Mouse (Mus musculus): ENCODE results near the gene Cysrt1. TPM values are rescaled to one million over a fixed set of nuclear protein-coding genes. Genes with fewer than 3 reads are reported as not detected.
"Not testable (repeated sequence)": the region's sequence is repeated elsewhere in the genome, so short reads cannot be mapped to it uniquely, and the experiment has no call there.

Gene Cysrt1
- polyA plus RNA-seq, 2 experiments from 2014 or later, result not detected

DNA sequence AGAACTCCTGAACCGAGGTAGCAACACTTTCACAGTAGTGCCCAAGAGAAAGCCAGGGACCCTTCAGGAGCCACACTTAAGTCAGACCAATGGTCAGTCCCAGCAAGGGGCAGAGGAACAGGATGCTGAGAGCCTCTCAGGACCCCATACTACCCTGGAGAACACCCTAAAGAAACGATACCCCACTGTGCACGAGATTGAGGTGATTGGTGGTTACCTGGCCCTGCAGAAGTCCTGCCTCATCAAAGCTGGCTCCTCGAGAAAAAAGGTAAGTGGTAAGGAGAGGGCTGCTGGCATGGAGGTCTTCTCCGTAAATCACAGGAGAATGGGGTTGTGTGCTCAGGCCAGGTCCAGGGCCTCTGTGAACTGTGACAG lies 22.0 kb upstream of the Cysrt1 start:
- no peak for ATAC-seq

DNA sequence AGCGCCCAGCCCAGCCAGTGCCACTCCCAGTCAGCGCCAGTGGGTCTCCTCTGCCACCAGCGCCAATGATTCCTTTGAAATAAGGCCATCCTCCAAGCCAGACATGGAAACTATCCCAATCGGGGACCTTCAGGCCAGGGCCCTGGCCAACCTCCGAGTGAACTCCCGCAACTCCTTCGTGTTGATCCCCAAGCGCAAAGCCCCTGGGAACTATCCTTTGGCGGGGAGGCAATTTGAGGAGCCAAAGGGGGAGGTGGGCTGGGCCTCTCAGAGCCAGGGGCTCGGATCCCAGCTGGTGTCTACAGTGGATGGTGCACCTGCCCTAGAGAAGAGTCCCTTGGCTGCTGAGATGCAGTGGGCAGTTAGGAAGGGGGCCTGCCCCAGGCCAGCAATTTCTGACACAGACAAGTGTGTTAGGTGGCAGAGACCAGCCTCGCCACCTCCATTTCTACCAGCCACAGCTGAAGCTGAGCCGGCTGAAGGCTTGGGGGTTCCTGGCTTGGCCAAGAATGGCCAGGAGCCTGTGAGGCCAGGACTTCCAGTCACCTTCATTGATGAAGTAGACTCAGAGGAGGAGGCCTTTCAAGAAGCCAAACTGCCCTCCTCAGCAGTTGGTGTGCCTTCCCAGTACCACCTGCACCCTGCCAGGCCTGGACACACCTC lies 21.5 kb upstream of the Cysrt1 start:
- no peak for ATAC-seq

DNA sequence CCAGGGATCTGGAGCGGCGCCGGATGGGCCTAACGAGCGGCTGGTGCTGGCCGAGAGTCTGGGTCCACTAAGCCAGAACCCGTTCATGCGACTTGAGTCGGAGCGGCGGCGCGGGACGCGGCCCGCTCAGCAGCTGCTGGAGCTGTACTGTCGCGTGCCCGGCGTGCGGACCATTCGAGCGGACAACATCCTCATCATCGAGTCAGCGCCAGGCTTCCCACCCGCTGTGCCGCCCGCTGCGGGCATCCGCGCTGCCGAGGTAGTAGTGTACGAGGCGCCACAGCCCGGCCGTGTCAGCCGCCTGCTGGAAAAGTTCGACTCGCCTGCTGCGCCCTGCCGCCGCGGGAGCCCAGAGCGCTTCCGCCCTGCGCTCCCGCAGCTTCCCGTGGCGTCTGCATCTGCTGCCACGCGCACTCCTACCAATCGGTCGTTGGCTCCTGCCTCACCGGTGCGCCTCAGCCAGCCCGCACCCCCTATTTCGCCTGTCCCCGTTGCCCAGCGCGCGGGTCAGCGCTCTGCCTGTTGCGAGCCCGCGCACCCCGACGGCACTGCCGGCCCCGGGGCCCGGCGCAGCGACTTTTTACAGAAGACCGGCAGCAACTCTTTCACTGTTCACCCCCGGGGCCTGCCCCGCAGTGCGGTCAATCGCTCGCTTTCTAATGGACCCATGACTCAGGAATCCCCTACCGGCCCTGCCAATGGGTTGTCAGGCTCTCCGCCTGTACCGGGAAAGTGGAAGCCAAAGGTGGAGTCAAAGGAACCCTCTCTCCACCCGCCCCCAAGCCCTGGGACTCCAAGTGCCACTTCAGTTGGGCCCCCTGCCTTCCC lies 20.8 kb upstream of the Cysrt1 start:
- ATAC-seq, result peak; percentile 40

DNA sequence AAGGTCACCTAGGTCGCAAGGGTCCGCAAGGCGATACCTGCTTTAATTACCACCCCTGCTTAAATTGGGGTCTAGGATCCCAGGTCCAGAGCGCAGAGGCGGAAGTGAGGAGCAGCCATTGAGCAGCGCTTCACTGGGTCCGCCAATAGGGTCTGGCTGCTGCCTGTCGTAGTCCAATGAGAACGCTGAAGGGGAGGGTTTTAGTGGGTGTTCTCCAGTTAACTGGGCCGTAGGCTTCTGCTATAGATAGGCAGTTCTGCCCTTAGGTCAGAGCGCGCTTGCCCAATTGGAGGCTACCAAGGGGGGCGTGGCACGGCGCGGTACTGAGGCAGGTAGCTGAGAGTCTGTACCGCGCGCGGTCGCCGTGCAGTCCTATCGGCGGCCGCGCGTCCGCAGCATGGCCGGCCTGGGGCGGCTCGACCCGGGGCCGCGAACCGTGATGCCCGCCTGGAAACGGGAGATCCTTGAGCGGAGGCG lies 20.1 kb upstream of the Cysrt1 start, which contains the start of gene Tprn:
Gene Tprn, plus strand, starts transcription at position 328 of the 477 bp plus-strand sequence.
- peak; percentile 96 for ATAC-seq

DNA sequence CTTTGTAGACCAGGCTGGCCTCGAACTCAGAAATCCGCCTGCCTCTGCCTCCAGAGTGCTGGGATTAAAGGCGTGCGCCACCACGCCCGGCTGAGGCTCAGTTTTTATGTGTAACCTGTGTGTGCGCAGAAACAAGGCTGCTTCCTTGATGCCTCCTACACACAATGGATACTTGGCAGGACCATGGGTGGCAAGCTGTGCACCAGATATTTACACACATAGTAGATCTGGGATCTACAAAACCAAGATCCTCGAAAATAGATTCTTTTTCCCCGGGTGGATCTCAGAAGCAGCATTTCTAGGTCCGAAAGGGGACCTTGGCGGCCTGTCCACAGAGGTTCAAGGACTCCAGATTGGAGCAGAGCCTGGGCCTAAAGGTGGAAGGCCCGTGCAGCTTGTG lies 19.6 kb upstream of the Cysrt1 start:
- peak; percentile 8 for ATAC-seq

DNA sequence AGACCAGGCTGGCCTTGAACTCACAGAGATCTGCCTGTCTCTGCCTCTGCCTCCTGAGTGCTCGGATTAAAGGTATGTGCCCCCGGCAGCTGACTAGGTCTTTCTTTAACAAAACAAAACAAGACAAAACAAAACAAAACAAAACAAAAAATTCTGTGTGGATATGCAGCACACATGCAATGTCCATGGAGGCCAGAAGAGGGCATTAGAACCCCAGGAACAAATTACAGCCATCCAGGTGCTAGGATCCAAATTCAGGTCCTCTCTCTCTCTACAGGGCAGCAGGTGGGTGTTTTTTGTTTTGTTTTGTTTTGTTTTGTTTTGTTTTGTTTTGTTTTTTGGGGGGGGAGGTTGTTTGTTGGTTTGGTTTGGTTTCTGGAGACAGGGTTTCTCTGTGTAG lies 16.6 kb upstream of the Cysrt1 start:
- ATAC-seq, result no peak

DNA sequence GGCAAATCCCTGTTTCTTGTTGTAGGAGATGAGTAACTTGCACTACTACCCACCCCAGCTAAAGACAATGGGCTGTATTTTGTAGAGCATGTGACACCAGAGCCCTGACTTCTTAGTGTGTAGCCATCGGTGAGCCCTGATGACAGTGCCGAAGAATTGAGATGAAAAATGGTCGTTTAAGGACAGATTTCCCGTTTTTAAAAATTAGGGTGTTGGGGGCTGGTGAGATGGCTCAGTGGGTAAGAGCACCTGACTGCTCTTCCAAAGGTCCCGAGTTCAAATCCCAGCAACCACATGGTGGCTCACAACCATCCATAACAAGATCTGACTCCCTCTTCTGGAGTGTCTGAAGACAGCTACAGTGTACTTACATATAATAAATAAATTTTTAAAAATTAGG lies 15.0 kb upstream of the Cysrt1 start:
- not testable (repeated sequence) for ATAC-seq

DNA sequence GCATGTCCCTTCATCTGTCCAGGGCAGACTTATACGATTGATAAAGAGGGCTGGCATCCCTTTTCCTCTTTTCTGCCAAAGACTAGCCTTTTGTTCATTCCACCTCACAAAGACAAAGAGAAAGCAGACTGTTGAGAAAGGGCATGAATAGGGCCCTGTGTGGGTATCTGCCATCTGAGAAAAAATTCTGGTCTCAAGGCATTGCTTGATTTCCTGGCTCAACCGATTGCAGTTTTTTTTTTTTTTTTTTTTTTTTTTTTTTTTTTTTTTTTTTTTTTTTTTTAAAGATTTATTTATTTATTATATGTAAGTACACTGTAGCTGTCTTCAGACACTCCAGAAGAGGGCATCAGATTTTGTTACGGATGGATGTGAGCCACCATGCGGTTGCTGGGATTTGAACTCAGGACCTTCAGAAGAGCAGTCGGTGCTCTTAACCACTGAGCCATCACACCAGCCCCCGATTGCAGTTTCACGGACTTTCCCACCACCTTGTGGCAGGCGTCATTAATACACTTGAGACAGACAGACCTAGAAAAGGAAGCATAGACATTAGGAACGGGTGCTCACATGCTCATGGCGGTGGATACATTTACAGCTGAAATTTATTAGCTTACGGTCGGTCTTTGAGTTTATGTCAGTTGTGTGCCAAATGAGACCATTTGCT lies 14.3 kb upstream of the Cysrt1 start:
- ATAC-seq, result not testable (repeated sequence)

DNA sequence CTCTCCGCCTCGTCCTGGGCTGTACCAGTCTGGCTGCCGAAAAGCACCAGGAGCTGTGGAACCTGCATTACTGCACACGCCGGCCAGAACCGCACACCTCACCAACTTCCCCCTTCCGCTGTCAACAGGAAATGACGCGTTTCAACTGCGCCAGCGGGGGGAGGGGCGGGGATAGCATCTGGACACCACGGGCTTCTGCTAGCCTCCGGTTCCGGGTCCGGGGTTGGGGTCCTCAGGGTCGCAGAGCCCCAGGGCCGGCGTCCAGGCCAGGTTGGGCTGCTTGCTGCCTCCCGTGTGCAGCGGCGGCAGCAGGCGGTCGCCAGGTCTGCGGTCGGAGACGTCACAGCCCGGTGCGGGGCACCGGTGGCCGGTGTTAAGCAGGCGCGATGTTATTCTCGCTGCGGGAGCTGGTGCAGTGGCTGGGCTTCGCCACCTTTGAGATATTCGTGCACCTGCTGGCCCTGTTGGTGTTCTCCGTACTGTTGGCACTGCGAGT lies 13.1 kb upstream of the Cysrt1 start, which contains the start of gene Tmem203:
Gene Tmem203, plus strand, starts transcription at position 156 of the 496 bp plus-strand sequence.
- peak; percentile 78 for ATAC-seq

DNA sequence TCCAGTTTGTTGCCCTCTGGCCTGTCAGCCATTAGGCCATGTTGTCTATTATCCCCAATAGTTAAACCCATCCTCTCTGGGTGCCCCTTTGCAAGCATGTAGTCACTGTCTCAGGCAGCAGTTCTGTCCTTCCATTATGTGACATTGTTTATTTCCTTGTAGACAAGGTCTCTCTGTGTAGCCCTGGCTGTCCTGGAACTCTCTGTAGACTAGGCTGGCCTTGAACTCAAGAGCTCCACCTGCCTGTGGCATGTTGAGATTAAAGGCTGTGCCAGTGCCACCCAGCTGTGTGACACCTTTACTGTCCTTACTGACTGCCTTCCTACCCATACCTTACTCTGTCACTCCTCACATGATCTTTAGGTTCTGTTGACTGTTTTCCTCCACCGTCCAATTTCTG lies 10.1 kb upstream of the Cysrt1 start:
- ATAC-seq, result no peak

DNA sequence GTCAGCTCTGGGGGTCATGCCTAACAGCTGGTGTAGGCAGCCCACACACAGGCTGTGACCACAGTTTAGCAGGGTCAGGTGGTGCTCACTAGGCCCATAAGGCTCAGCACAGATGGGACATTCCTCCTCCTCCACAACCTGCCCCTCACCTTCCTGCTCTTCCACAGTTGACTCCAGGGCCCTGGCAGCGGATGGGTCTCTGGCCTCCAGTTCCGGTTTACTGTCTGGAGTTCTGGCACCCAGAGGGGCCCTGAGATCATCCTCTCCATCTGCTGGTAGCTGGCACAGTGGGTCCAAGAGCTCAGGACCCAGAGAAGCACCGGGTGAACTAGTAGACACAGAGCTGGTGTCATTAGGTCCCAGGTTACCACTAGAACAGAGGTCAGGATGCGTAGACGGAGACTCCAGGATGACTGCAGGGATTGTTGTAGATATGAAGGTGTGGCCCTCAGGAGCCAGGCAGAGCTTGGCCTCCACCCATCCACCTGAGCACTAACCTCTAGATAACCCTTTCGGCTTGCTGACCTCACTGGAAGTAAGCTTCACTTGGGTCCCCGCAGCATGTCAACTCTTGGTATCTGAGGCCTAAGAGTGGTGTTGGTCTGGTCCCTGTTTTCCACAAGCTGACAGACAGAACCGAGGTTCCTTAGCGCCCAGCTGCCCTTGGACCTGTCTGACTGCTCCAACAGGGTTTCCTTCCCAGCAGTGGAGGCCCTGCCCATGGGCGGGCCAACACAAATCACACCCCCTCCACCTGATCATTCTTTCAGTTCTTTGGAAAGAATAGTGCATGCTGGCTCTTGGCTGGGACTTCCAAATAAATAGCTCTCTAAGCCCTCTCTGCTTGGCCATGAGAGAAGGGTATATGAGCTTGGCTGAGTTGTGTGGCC lies 4.2 kb upstream of the Cysrt1 start, which contains the start of gene AL732309.1:
Gene AL732309.1, minus strand, starts transcription at position 681 of the 890 bp plus-strand sequence.
- ATAC-seq, result no peak

DNA sequence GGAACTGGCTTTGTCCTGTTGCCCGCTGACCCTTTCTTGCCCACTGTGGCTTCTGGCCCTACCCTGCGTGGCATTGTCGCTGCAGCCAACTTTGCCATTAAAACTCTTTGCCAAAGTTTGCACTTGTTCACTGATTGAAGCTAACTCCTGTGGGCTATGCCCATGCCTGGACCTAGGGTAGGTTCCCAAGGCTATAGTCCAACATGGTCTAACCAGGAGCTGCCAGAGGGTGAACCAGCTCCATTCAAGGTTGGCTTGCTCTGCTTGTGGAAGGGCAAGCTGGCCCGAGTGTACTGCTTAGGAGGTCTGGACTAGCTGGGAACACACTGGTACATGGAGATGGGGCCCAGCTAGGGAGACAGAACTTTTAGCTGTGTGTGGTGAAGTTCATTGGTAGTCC lies 1.9 kb upstream of the Cysrt1 start:
- ATAC-seq, result no peak

DNA sequence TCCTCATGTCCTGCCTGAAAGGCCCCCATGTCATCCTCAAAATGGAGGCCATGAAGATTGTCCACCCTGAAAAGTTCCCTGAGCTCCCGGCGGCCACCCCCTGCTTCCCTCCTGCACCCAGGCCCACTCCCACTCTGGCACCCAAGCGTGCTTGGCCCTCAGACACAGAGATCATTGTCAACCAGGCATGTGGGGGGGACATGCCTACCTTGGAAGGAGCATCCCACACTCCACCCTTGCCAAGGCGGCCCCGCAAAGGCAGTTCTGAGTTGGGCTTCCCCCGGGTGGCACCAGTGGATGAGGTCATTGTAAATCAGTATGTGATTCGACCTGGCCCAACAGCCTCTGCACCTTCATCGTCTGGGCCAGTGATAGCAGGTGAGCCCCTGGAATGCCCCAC lies 1.1 kb upstream of the Cysrt1 start:
- ATAC-seq, result no peak

DNA sequence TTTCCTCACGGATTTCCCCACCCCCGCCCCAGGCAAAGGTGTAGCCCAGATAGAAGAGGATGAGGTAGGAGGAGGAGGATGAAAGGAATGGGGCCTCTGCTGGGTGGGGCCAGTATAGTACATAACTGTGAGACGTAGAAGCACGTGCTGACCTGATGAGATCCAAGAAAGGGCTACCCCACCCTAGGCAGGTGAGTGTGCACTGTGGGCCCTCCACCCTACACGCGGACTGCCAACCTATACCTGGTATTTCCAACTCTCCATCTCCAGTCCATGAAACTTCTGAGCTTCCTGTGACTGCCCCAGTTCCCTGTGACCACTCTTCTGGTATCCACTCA lies 845 bp downstream of the Cysrt1 start:
- peak; percentile 42 for ATAC-seq

DNA sequence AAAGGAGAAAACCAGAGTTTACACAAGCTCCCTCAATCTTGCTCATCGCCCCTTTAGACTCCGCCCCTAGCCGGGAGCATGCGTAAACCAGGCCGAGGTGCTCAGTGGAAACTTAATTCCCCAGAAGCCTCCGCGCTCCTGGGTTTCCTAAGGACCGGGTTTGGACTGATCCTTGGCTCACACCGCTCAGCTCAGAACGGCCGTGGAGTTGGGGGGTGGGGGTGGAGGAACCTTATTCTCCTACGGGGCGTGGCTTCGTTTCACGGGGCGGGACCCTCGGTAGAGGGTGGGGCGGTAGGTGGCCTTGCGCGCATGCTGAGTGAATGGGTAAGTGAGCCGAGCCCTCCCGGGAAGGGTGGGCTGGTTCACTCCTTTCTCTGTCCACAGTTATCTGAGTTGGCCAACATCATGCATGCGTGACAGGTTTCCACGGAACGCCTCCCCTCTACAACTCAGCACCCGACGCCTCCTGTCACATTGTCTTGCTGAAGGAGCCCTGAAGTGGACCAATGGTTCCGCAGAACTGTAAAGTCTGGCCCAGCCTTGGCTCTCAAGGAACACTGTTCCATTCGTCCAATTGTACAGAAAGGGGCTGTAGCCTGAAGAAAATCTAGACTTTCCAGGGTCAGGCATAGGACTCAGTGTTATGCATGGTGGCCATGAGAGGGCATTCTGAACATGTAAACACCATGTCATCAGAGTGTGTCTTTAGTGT lies 1.4 kb downstream of the Cysrt1 start:
- peak; percentile 33 for ATAC-seq

DNA sequence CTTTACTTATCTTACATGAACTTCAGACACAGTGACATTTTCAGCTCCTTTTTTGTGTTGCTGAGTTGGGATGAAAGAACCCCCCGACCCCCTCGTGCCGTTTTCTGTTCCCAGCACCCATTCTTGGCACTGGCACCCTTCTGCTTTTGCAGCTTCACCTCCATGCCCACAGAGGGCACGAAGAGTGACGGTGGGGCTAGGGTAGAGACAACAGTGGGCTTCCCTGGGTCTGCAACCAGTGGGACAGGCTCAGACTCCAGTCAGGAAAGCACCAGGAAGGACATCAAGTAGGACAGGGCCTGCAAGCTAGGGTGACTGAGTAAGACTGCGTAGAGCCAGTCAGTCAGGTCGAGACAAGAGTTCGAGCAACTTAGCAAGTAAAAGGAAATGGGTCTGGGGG lies 1.9 kb downstream of the Cysrt1 start:
- ATAC-seq, result no peak

DNA sequence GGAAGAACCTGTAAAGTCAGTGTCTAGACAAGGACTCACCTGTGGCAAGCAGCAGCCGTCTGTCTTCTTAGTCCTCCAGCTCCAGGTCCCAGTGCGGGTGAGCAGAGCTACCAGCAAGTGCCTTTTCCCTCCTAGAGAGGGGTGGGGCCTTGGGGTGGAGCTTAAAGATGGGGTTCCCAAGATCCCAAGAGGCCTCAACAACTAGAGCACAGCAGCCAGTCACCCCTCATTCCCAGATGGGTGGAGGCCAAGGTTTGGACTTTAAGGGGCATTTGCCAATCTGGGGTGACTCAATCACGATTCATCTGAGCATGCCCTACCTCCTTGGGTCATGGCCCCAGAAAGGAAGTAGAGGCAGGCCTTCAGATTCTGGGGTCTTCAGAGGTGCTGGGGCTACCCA lies 2.5 kb downstream of the Cysrt1 start:
- no peak for ATAC-seq

DNA sequence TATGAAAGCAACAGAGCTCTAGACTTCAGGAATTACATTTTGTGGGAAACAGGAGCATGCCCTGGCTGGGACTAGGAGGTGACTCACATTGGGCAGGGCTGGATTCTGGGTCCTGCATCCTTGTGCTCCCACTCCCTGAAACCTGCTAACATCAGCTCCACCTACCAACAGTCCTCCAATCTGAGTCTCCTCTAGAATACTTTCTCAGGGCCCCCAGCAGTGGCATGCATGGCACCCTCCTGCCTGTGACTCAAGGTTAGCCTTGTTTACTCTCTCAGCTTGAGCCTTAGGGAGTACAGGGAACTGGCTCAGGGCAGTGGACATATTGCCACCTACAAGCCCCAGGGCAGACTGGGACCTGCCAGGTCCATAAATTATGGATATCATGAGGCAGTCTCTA lies 4.1 kb downstream of the Cysrt1 start:
- no peak for ATAC-seq

DNA sequence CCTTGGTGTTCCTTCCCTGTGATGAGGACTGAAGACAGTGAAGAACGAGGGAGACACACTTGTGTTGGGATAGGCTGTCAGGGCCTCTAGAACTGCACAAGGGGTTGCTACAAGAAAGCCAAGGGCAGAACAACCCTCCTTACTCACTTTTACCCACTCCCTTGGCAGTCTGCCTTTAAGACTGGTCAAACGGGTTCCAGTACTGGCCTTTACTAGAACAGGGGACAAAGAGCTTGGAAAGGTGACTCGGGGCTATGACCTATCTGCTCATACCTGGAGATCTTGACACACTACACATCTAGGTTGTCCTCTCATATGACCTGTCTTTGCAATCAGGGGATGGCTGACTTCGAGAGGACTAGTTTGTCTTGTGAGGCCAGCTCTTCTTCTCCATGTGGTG lies 4.7 kb downstream of the Cysrt1 start:
- ATAC-seq, result no peak

DNA sequence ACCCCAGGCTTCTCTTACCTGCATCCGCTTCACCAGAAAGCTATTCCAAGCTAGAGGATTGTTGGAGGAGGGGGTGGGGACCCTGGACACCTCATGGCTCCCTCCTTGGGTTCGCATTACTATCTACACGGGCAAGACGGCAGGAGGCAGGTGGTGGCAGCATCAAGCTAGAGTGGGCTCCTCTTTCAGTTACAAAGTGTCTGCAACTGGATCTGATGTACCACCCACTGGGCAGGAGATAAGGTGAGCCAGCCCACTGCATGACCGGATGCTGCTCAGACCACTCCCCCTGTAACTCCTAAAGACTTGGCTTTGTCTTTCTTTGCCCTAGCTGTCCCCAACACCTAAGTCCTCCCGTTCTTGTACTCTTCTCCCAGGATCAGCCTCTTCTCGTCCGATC lies 5.6 kb downstream of the Cysrt1 start, which contains the start of gene Rnf224:
Gene Rnf224, minus strand, starts transcription at position 174 of the 400 bp plus-strand sequence.
- no peak for ATAC-seq

DNA sequence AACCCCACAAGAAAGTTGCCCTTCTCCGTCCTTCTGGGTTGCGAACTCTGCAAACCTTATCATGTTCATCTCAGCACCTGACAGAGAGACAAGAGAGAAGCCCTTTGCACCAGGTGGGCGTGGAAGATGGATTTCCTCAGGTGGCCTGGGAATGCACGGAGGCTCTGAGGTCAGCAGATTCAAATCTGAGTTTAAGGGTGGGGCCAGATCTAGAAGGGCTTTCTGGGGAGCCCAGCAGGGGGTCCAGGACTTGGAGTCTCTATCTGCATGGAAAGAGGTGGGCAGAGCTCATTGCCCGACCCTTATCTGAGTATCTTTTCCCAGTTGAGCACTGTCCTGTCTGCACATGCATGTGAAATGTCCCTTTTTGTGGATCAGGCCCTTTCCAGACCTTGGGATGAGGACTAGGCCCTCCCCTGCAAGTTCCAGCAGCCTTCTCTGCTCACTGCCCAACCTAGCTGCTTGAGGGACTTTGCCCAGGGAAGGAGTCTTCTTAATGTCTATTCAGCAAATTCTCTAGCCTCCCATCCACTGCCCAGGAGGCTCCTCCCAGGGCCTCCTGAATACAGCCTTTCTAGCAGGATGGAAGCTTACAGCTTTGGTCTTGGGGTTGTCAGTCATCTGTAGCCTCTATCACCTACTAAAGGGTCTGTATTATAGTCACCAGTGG lies 7.6 kb downstream of the Cysrt1 start:
- no peak for ATAC-seq
